Mouse (Mus musculus): ENCODE measurements around the gene Fhl1. TPM values are rescaled to one million over a fixed set of nuclear protein-coding genes. Genes with fewer than 3 reads are reported as not detected.

Gene Fhl1
- total RNA-seq, 2 experiments from 2014 or later: 72.9 to 95.9 TPM

DNA sequence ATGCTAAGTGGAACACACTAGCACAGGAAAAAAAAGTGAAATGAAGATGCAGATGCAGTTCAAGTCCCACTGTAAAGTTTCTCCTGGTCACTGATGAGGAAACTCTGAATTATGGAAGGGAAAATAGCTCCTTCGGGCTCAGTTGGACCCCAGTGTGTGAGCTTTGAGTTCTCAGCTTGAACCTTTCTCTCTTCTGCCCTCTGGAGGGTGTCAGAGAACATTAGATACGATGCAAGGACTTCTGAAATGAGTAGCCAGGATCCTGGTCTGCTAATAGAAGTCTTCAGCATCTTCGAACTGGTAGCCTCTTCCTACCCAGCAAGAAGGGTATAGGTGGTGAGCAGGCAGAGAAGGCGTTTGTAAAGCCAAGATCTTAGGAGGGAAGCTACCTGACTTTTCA, 19.9 kb downstream of the Fhl1 start:
- DNase-seq (ENCODE audit: extremely low spot score in 1 of 2, low spot score in 1 of 2): no peak

DNA sequence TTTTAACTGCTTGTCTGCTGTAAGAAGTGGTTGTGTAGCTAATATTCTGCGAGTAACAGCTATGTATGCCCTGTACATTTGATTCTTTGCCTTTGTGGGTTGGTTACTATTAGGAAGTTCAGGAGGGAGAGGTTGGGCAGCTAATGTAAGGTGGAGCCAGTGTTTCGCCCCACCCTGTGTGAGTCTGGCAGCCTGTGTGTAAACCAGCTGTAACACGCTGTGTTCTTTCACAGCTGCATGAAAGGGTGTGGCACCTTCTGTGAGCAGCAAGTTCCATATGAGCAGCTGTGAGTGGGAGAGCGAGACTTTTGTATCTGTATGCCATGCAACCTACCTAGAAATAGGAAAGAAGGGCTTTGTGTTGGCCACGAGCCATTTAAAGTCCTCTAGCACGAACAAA, 20.6 kb downstream of the Fhl1 start:
- no peak for DNase-seq (ENCODE audit: extremely low spot score in 1 of 2, low spot score in 1 of 2)

DNA sequence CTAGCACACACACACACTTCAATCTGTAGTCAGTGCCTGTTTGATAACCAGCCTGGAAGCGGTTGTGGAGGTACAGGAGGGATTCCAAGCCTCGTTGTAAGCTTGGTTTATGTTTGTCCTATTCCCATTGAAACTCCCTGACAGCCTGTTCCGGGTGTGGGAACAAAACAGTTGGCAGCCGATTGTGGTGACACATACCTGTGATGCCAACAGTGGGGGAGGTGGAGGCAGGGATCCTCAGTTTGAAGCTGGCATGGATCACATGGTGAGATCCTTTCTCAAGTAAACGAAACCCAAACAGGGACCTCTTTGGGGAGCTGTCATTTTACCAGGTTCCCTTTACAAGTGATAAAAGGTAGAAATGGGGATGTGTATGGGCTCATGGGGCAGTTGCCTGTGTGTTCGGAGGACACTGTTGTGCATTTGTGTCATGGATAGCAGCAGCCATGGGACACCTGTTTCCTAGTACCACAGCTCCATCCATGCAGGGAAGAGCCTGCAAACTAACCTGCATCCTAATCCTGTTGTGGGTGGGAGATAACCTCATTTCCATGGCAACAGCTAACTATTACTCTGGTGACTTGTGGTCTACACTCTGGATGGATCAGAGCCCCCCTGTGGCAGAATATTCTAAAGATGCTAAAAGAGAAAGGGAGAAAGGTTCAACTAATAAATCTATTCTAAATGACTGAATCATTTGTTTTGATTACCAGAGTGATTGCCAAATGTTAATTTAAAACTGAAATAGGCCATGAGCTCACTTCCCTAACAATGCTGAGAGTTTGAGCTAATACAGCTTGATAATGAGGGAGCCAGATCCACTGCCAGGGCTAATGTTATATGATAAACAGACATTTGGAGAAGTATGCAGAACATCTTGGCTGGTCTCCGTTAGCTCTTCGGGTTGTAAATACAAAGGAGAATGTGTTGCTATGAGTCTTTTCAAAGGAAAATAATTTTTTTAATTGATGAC, 22.0 kb downstream of the Fhl1 start:
- DNase-seq (ENCODE audit: extremely low spot score in 1 of 2, low spot score in 1 of 2): peak in 1 of 2 experiments; percentile 8

DNA sequence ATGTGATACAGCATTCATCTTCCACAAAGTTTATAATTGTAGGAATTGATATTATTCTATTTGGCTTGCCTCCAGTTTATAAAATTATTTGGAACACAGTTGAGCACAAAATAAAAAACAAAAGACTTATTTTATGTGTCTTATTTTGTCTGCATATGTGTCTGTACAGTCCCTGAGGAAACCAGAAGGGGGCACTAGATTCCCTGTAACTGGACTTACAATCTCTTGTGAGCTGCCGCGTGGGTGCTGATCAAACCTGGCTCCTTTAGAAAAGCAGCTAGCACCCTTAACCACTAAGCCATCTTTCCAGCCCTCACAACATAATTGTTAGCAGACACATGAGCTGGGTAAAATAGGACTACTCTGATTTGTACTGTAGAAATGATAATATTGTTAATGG, 24.1 kb downstream of the Fhl1 start:
- peak in 1 of 2 experiments; percentile 13 for DNase-seq (ENCODE audit: extremely low spot score in 1 of 2, low spot score in 1 of 2)

DNA sequence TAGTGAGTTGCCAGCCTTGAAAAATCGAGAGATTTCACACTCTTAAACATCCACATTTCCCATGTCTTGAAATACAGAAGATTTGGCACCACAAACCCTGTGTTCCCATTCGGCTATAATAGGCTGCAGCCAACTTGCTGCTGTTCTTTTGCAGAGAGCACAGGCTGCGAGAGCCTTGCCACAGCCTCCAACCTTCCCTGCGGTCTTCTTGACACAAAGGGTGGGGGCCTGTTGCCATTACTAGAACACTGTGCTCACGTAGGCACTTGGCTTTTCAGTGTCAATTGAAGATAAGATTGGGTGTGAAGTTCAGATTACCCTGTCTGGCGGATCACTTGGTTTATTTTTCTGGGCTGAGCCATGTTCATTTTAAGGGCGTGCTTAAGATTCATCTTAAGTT, 24.8 kb downstream of the Fhl1 start:
- no peak for DNase-seq (ENCODE audit: extremely low spot score in 1 of 2, low spot score in 1 of 2)

DNA sequence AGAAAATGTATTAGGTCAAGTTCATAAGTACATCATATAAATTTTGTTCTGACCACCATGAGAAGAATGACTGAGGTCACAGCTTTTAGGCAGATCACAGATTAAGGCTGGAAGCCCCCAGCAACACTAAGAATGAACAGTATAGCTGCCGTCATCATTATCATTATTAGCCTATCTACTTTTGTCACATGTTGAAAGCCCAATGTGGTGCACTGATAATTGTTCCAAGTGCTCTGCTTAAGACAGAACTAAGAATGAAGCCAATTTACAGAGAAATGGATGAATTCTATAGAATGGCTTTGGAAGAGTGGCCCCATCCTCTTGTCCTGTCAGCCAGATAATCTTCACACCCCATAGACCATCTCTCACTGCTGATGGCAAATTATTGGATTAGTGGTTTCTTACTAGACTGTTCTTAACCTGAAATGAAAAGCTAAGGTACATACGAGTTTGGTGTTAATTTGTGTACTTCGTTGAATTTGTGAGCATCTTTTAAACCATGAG, 28.7 kb downstream of the Fhl1 start:
- DNase-seq (ENCODE audit: extremely low spot score in 1 of 2, low spot score in 1 of 2): no peak

DNA sequence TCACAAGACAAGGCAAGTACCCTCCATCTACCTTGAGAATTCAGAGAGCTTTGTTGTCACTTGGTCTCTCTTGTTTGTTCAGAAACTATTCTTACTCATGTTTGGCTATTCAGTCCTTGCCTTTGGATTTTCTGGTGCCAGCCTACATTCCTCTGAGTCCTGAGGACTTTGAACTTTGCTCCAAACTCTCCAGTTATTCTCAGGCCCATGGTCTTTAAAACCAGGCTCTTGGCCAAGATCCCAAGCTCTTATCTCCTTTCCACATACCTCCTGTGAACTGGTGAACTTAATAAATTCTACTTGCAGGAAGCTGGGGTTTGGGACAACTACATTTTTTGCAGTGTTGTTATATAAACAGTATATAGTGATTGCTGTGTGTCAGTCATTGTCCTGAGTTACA, 38.3 kb downstream of the Fhl1 start:
- no peak for DNase-seq (ENCODE audit: extremely low spot score in 1 of 2, low spot score in 1 of 2)

DNA sequence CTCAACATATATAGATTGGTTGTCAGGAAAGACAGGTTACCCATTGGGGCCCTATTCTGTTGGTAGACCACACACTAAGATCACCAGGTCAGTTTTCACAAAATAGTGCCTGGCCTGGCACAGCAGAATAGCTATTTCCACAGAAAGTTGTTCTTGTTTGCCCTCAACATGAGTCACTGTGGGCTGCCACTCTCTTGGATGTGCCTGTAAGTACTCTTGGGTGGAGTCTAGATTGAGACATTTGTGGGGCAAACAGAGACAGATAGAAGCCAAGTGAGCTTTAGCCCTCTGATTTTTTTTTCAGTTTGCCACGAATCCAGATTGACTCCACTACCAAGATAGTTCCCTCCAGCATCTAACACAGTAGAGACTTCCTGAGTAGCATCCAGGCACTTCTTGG, 40.2 kb downstream of the Fhl1 start:
- DNase-seq (ENCODE audit: extremely low spot score in 1 of 2, low spot score in 1 of 2): no peak

DNA sequence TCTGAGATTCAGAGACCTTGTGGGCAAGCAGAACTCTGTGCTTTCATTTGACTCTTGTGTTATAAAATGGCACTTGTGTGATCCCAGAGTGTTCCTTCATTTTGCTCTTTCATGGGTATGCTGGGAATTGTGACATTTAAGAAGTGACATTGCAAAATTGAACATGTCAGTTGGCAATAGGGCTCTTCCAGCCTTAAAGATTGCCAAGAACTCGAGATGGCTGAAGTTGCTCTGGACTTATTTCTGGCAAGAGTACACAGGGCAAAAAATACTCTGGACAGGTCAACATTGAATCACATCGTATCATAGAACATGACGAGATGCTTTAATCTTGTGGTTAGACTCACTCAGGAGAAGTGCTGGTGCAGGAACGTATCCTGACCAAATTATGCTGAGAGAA, 41.7 kb downstream of the Fhl1 start:
- no peak for DNase-seq (ENCODE audit: extremely low spot score in 1 of 2, low spot score in 1 of 2)

DNA sequence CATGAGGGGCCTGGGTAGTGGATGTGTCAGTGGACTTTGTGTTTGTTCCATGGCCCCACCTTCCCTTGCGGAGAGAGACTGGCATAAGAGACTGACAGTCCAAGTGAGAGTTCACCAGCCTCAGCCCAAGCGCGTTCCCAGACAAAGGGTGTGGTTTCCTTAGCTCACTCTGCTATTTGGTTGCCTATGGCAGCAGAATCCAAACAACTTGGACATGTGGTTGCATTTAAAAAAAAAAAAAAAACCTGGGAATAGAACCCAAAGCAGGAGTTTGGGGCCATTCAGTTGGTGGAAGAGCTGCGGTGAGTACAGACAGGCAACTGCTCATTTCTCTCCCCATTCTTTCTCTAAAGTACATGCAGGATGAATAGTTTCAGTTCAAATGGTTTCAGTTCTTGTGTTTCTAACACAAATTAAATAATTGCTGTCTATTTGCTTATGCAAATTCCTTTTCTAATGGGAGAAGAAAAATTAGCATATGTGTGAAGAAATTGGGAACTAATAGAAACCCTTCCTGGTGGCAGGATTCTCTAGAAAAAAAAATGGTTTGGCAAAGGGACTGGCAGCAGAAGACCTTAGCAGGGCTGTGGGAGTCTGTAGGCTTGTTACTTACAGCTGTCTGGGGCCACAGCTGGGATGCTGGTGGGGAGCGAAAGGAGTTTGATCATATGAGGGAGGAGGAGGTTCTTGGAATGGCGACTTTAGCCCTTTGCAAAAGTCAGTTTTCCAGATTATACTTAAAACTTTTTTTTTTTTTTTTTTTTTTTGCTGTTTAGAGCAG, 54.9 kb downstream of the Fhl1 start:
- no peak for DNase-seq (ENCODE audit: extremely low spot score in 1 of 2, low spot score in 1 of 2)

DNA sequence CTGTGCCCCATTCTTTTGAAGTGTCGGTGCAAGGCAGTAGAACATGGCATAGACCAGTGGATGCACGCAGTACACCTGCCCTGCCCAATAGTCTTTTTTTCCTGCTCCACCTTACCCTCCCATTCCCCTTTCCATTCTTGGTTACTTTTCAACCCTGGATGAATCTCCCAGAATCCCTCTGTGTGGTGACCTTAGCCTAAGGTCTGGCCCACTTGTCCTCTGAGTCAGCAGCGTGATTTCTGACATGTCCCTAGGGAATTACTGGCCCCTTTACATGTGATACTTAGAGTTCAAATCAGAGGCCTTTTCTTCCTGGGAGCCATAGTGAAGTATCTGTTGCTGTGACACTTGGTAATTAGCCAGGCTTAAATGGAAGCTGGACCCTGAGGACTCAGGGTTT, 55.9 kb downstream of the Fhl1 start:
- DNase-seq (ENCODE audit: extremely low spot score in 1 of 2, low spot score in 1 of 2): no peak

DNA sequence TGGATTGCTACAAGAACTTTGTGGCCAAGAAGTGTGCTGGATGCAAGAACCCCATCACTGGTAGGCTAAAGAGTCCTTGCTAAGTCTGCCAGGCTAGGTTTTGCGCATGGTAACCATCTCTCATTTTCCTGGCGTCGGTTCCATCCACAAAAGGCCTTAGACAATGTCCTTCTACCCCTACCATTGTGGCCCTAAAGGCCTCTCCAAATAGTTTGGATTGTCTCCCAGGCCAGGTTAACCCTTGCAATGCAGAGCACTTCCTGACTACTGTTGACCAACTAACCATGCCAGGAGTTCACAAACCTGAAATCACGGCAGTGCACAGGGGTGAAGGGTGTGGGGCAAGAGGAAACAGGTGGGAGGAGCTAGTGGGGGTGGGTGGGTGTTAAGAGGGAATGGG, 59.0 kb downstream of the Fhl1 start:
- no peak for DNase-seq (ENCODE audit: extremely low spot score in 1 of 2, low spot score in 1 of 2)

DNA sequence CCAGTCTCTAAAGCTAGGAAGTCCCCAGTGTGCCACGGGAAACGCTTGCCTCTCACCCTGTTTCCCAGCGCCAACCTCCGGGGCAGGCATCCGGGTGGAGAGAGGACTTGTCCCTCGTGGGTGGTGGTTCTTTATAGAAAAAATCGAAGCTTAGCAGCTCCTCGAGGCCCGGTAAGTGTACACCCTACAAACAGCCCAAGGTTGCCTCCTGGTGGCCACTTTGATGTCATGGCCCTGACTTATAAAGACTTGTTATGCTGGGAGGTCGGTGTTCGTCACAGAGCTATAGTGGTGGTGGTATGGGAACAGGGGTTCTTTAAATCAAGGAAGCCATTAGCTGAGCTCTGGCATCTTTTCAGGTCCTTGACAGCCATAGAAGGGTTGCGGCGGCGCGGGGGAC, 59.7 kb downstream of the Fhl1 start:
- peak; percentile 16 to 67 for DNase-seq (ENCODE audit: extremely low spot score in 1 of 2, low spot score in 1 of 2)

DNA sequence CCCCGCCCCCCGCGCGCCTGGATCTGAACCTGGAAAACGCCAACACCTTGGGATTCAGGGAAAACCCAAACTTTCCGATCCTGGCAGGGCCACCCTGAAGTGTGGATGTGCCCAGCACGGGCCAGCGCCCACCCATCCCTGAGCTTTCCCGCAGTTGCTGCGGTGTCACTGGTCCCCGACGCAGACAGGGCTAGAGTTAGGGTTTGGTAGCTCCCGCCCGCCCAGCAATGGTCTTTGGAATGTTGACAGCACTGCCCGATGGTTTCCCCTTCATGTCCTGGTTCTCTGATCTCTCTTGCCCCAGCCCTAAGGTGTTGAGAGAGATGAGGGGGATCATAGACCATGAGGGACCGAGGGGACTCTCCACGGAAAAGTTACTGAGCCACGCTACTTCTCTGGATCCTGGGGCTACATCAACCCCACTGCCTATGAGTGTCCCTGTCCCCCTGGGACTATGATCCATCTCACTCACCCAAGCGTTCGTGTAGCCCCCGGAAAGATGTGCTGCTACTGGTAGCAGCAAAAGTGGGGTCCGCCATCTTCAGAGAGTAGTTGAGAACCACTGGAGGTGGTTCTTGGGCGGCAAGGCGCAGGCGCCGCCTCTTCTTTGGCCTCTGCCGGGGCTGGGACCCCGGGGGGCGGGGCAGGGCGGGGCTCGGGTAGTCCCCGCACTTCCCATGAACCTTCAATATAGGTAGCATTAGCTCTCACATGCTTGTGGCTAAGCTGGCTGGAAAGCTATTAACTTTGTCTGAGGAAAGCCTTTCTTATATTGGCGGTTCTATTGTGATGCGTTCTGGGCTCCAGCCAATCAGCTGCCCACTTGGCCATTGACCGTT, 90.4 kb downstream of the Fhl1 start, which contains the start of gene Map7d3:
Gene Map7d3 (minus strand): TSS at position 562 of the 839 bp plus-strand sequence.
- DNase-seq (ENCODE audit: extremely low spot score in 1 of 2, low spot score in 1 of 2): no peak

DNA sequence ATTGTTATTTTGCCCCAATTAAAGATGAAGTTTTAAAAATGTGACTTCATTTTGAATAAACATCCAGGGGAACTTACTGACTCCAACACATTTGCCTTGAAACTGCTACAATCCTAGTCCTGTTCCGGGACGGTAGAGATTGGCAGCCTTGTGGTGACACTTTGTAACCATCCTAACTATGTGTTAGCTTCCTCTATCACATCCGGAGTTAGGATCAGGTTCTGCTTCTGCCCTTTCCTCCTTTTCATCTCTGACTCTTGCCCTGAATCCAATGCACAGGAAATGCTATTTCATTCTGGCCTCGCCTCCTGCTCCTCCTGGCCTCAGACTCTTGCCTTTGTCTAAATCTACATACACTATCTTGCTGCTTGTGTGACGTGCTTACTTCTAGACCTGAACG, 95.9 kb downstream of the Fhl1 start:
- DNase-seq (ENCODE audit: extremely low spot score in 1 of 2, low spot score in 1 of 2): no peak

DNA sequence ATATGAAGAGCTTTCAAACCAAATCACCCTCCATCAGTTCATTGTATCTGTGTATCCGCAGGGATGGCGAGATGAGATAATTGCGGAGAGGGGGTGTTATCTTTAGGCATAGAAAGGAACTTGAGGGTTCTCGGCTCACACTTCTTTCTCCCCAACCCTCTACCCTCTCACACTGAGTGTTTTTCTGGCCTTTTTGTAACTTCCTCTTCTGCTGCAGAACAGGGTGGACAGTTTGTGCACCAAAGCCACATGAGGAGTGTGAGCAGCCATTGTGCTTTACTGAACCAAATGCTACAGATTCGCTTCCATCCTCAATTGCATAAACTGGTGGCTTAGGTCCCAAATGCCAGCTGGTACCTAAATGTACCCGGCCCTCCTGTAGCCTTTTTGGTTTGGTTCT, 104.3 kb downstream of the Fhl1 start:
- no peak for DNase-seq (ENCODE audit: extremely low spot score in 1 of 2, low spot score in 1 of 2)

DNA sequence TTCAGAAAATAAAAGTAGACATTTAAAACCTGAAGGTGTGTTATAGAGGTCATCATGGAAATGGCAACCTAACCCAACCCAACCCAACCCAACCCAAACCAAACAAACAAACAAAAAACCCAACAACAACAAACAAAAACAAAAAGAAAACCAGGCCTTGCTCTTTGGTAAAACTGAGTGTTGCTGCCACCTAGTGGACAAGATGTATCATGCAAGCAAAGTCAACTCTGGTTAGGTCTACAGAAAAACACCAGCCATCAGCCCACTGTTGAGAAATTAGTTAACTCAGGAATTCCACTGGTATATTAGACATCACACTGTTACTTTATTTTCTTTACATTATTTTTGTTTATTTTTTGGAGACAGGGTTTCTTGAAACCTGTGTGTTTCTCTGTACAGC, 107.8 kb downstream of the Fhl1 start:
- peak in 1 of 2 experiments; percentile 20 for DNase-seq (ENCODE audit: extremely low spot score in 1 of 2, low spot score in 1 of 2)

DNA sequence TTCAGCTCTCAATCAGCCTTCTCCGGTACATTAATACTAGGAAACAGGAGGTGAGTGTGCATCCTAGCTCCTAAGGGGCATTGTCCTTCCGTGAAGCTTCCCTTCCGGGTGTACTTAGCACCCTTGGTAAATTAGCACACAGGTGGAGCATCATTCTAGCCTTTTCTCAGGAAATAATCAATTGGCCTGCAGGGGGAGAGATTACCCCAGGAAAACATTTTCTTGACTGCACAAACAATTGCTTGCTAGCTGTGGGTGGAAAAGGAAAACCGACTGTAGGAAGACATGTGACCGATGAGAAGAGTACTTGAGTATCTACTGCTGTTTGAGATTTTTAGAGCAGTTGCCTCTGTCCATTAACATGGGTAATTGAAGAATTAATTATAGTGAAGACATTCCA, 109.7 kb downstream of the Fhl1 start:
- DNase-seq (ENCODE audit: extremely low spot score in 1 of 2, low spot score in 1 of 2): no peak

All from layer of hippocampus, postnatal 25 days (tissue).